Mouse (Mus musculus) kidney, adult 2 months (tissue): Measurements from ENCODE around the gene Tmem54.

Experiments used
- CTCF ChIP-seq: fragments of 200-500 bp; conservative IDR thresholded peaks from 2 replicates; pipeline ENCODE4 v1.5.1; 2011; ENCODE audit warnings: low read depth, mild to moderate bottlenecking, control low read depth, low read length, moderate library complexity, mixed read lengths; ENCODE audit not compliant: insufficient read depth, insufficient read length
- POLR2A ChIP-seq: fragments of 200-500 bp; IDR thresholded peaks from one replicate; pipeline ENCODE4 v1.6.1; 2011; ENCODE audit warnings: low read depth, low read length, control low read depth

- TF ChIP-seq POLR2A (no peak), CTCF (no peak)
Measured at GRCm38 (mm10) chr4:129117720-129118510, 12.6 kb downstream of the Tmem54 start.
